Mouse (Mus musculus) CH12.LX (cell line): ENCODE data around the gene Nfia. TPM values are rescaled to one million over a fixed set of nuclear protein-coding genes. Genes with fewer than 3 reads are reported as not detected.

Source experiments
- DNase-seq: peaks from one replicate; pipeline ENCODE4 v3.0.0-alpha.2; 2013; ENCODE audit errors: extremely low read depth
- H3K27ac ChIP-seq: 2 replicates; pipeline ENCODE4 v1.5.1; 2012; ENCODE audit warnings: low read depth, mild to moderate bottlenecking, control low read depth, moderate library complexity; ENCODE audit not compliant: insufficient read depth
- H3K27me3 ChIP-seq: replicated peaks from 2 replicates; pipeline ENCODE3; 2012; ENCODE audit warnings: inconsistent platforms
- H3K36me3 ChIP-seq, 2 experiments: replicated peaks in 1 of 2; 2 replicates each; pipeline versions ENCODE3 to v1.6.1; 2012; ENCODE audit warnings: inconsistent platforms in 1 of 2, low read length in 1 of 2, mild to moderate bottlenecking in 1 of 2, mixed read lengths in 1 of 2, moderate library complexity in 1 of 2; ENCODE audit not compliant: control insufficient read depth in 1 of 2, insufficient read depth in 1 of 2
- H3K4me1 ChIP-seq, 2 experiments: 2 replicates each; pipeline ENCODE4 v1.6.1; 2012; ENCODE audit warnings: inconsistent platforms in 1 of 2, moderate library complexity in 1 of 2; ENCODE audit not compliant: insufficient read depth in 2 of 2, control insufficient read depth in 1 of 2
- H3K4me2 ChIP-seq: 2 replicates; pipeline ENCODE4 v1.6.1; 2012; ENCODE audit warnings: low read depth, mild to moderate bottlenecking, control low read depth; ENCODE audit not compliant: poor library complexity, insufficient read depth, severe bottlenecking
- H3K4me3 ChIP-seq, 3 experiments: fragments of 150-350 bp in 1 of 3; sonication (generic) in 1 of 3; replicated peaks in 1 of 3; 2 replicates each; pipeline versions ENCODE3 to v1.5.1; 2011 to 2012; ENCODE audit warnings: low read depth in 2 of 3, low read length in 2 of 3, mild to moderate bottlenecking in 2 of 3, moderate library complexity in 2 of 3, control low read depth in 1 of 3, improper control_type of control experiment in 1 of 3, inconsistent platforms in 1 of 3, mixed read lengths in 1 of 3; ENCODE audit not compliant: poor library complexity in 1 of 3
- H3K79me2 ChIP-seq: replicated peaks from 2 replicates; pipeline ENCODE4 v1.6.1; 2012; ENCODE audit warnings: mild to moderate bottlenecking, moderate library complexity; ENCODE audit not compliant: control insufficient read depth, poor library complexity, insufficient read depth, severe bottlenecking; ENCODE audit errors: extremely low read depth
- H3K9ac ChIP-seq: 2 replicates; pipeline ENCODE4 v1.6.1; 2012; ENCODE audit warnings: low read depth, mild to moderate bottlenecking, control low read depth, moderate library complexity; ENCODE audit not compliant: insufficient read depth
- H3K9me3 ChIP-seq: replicated peaks from 2 replicates; pipeline ENCODE3; 2012; ENCODE audit warnings: low read length, inconsistent platforms, mixed read lengths
- CHD1 ChIP-seq: IDR thresholded peaks from 2 replicates; pipeline ENCODE4 v1.6.1; 2012; ENCODE audit warnings: low read depth, low read length, improper control_type of control experiment, inconsistent platforms
- CHD2 ChIP-seq: IDR thresholded peaks from 2 replicates; pipeline ENCODE4 v1.6.1; 2011; ENCODE audit warnings: low read length, improper control_type of control experiment
- ELF1 ChIP-seq: IDR thresholded peaks from 2 replicates; pipeline ENCODE4 v1.6.1; 2014; ENCODE audit warnings: low read depth, mild to moderate bottlenecking, inconsistent platforms, low read length, improper control_type of control experiment
- JUND ChIP-seq: conservative IDR thresholded peaks from 2 replicates; pipeline ENCODE4 v1.6.1; 2011; ENCODE audit warnings: low read depth, low read length, improper control_type of control experiment
- KAT2A ChIP-seq: IDR thresholded peaks from 2 replicates; pipeline ENCODE4 v1.6.1; 2012; ENCODE audit warnings: low read length, improper control_type of control experiment, inconsistent platforms; ENCODE audit not compliant: insufficient replicate concordance
- RAD21 ChIP-seq: IDR thresholded peaks from 2 replicates; pipeline ENCODE4 v1.6.1; 2011; ENCODE audit warnings: low read depth, mild to moderate bottlenecking, low read length, improper control_type of control experiment, moderate library complexity
- UBTF ChIP-seq: IDR thresholded peaks from 2 replicates; pipeline ENCODE4 v1.6.1; 2012; ENCODE audit warnings: low read depth, mild to moderate bottlenecking, inconsistent platforms, low read length, improper control_type of control experiment, moderate library complexity
- dilution Hi-C: fragments of 300-500 bp; cut with MboI; formaldehyde crosslinking; loops from 2 replicates; pipeline ENCODE4 v1.14.3; 2020; ENCODE audit warnings: low sequenced_read_pairs; ENCODE audit not compliant: extremely low pct_unique_long_range_greater_than_20kb, extremely low pct_ligation_motif_present
- in situ Hi-C: fragments of 300-500 bp; cut with MboI; formaldehyde crosslinking; loops from 3 replicates; pipeline ENCODE4 v1.14.3; 2019; ENCODE audit warnings: low sequenced_read_pairs, low pct_ligation_motif_present, low pct_unique_long_range_greater_than_20kb, mixed read lengths
- polyA plus RNA-seq: library from polyadenylated mRNA; unstranded; fragments of >175 nt; gene quantifications from 2 replicates; pipeline ENCODE4 v1.2.1, GENCODE M21; 2012; ENCODE audit warnings: low read depth; ENCODE audit not compliant: insufficient read length
- total RNA-seq, 2 experiments: library from RNA; depleted of rRNA; stranded (reverse); fragments of 300-350 nt in 1 of 2; fragments of >200 nt in 1 of 2; gene quantifications; 2 replicates each; pipeline ENCODE4 v1.2.3; 2012 to 2014

Gene Nfia
- total and polyA plus RNA-seq, 3 experiments = not detected

- Histone ChIP-seq H3K4me3 (no peak overlapping the region), H3K27ac (no peak overlapping the region), H3K36me3 (no peaks in the 10 kb centered on the region), H3K4me1 (no peaks in the 10 kb centered on the region), H3K9ac (no peak overlapping the region), H3K27me3 (no peaks in the 10 kb centered on the region), H3K9me3 (peaks cover 72% of the 10 kb centered on the region), H3K4me2 (no peak overlapping the region), H3K79me2 (no peaks in the 10 kb centered on the region)
- DNase-seq = no peak
- dilution Hi-C loops = no loop called here
- TF ChIP-seq UBTF = no peak
- in situ Hi-C loops = no loop called here
Measured at GRCm38 (mm10) chr4:98049584-98049983, 277.1 kb downstream of the Nfia start.

GRCm38 (mm10) chr4:98050003-98050620 is 277.6 kb downstream of the Nfia start:
- dilution Hi-C loops = no loop called here
- in situ Hi-C loops = no loop called here

DNA sequence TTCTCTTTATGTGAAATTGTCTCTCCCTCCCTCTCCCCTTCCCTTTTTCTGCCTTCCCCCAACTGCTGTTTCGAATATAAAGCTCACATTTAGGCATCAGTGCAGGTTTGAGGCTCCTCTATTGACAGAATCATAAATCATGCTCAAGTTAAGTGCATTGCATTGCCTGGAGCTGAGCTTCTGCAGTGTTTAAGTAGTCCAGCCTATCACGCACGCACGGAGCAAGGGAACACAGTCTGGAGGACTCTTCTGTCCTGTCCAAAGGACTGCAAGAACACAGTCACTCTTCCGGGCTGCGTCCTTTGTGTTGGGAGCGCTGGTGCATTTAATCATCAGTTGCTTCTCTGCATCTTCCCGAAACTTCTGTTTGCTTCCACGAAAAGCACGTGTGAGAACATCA is 278.2 kb downstream of the Nfia start:
- DNase-seq = no peak
- no peak for TF ChIP-seq KAT2A
- Histone ChIP-seq H3K36me3 (no peaks in the 10 kb centered on the region), H3K9ac (no peak overlapping the region), H3K27ac (no peak overlapping the region), H3K9me3 (peaks cover 76% of the 10 kb centered on the region), H3K79me2 (no peaks in the 10 kb centered on the region), H3K4me1 (no peaks in the 10 kb centered on the region), H3K27me3 (no peaks in the 10 kb centered on the region), H3K4me2 (no peak overlapping the region), H3K4me3 (no peak overlapping the region)
- in situ Hi-C loops (no loop called here), dilution Hi-C loops (no loop called here)

More at GRCm38 (mm10) chr4:98050003-98050620, 277.6 kb downstream of the Nfia start:
- H3K4me3 ChIP-seq = no peak overlapping the region
- H3K36me3 ChIP-seq = no peaks in the 10 kb centered on the region
- no peak for TF ChIP-seq RAD21
- no peak for TF ChIP-seq CHD2
- TF ChIP-seq JUND = no peak
- TF ChIP-seq CHD1 = no peak
- TF ChIP-seq ELF1 = no peak
- no peaks in the 10 kb centered on the region for H3K27me3 ChIP-seq
- H3K4me1 ChIP-seq = no peaks in the 10 kb centered on the region
- H3K9ac ChIP-seq = no peak overlapping the region
- peaks cover 72% of the 10 kb centered on the region for H3K9me3 ChIP-seq
- H3K27ac ChIP-seq = no peak overlapping the region
- no peaks in the 10 kb centered on the region for H3K79me2 ChIP-seq
- DNase-seq = no peak
- H3K4me2 ChIP-seq = no peak overlapping the region
